Mouse (Mus musculus) forebrain, postnatal 0 days (tissue): ENCODE data around the gene Syk. TPM values are rescaled to one million over a fixed set of nuclear protein-coding genes. Genes with fewer than 3 reads are reported as not detected.

Experiments used
- ATAC-seq: fragments of 200-750 bp; cut with Nextera tagmentation; 2 replicates; pipeline ENCODE4 v1.8.0; 2017; ENCODE audit warnings: mild to moderate bottlenecking, moderate library complexity
- DNase-seq: peaks from one replicate; pipeline ENCODE4 v3.0.0-alpha.2; 2015
- H3K27ac ChIP-seq: fragments of 300-500 bp; sonication (generic); 2 replicates; pipeline ENCODE4 v1.5.1; 2014; ENCODE audit warnings: low read depth, mild to moderate bottlenecking, antibody characterized with exemption, low read length, moderate library complexity, mixed read lengths
- H3K27me3 ChIP-seq: fragments of 300-500 bp; sonication (generic); 2 replicates; pipeline ENCODE4 v1.6.1; 2014; ENCODE audit warnings: mild to moderate bottlenecking, low read length, mixed read lengths; ENCODE audit not compliant: insufficient read depth
- H3K36me3 ChIP-seq: fragments of 300-500 bp; sonication (generic); 2 replicates; pipeline ENCODE4 v1.6.1; 2014; ENCODE audit warnings: mild to moderate bottlenecking, moderate library complexity; ENCODE audit not compliant: insufficient read depth
- H3K4me1 ChIP-seq: fragments of 300-500 bp; sonication (generic); 2 replicates; pipeline ENCODE4 v1.6.1; 2014; ENCODE audit warnings: antibody characterized with exemption; ENCODE audit not compliant: insufficient read depth
- H3K4me2 ChIP-seq: fragments of 300-500 bp; sonication (generic); 2 replicates; pipeline ENCODE4 v1.6.1; 2014; ENCODE audit warnings: low read depth, mild to moderate bottlenecking, moderate library complexity
- H3K4me3 ChIP-seq: fragments of 300-500 bp; sonication (generic); 2 replicates; pipeline ENCODE4 v1.5.1; 2014; ENCODE audit warnings: low read depth, low read length, mixed read lengths
- H3K9ac ChIP-seq: fragments of 300-500 bp; sonication (generic); 2 replicates; pipeline ENCODE4 v1.6.1; 2014; ENCODE audit warnings: mild to moderate bottlenecking
- H3K9me3 ChIP-seq: fragments of 300-500 bp; sonication (generic); 2 replicates; pipeline ENCODE4 v1.6.1; 2016; ENCODE audit warnings: low read length
- CTCF ChIP-seq: sonication (generic); IDR thresholded peaks from 2 replicates; pipeline ENCODE4 v1.5.1; 2016; ENCODE audit warnings: antibody characterized with exemption, control low read depth, low read depth
- WGBS: fragments of 180-500 bp; shearing (Covaris S2); extraction: QIAGEN DNeasy Blood & Tissue Kit; methylation state at CpG from one replicate; pipeline ENCODE4 v1.1.7; 2014; 5-methylcytosine and 5-hydroxymethylcytosine counted together
- polyA plus RNA-seq: library from polyadenylated mRNA; unstranded; fragments of >200 nt; fragmentation: Nextera tagmentation; extraction: Ambion mirVana; gene quantifications from 2 replicates; pipeline ENCODE4 v1.2.1, GENCODE M21; 2015
- total RNA-seq: library from RNA; depleted of rRNA; stranded (reverse); fragments of >200 nt; gene quantifications from 2 replicates; pipeline ENCODE4 v1.2.3, GENCODE M21; 2014

Gene Syk
- total and polyA plus RNA-seq, 2 experiments from 2014 or later, result 1.6 to 4.5 TPM

- TF ChIP-seq CTCF, result no peak
- Histone ChIP-seq H3K36me3 (no peaks in the 10 kb centered on the region), H3K9ac (no peak overlapping the region), H3K4me2 (no peak overlapping the region), H3K4me1 (no peaks in the 10 kb centered on the region), H3K4me3 (no peak overlapping the region), H3K27ac (no peak overlapping the region), H3K9me3 (no peaks in the 10 kb centered on the region), H3K27me3 (no peaks in the 10 kb centered on the region)
- ATAC-seq, result no peak
- no peak for DNase-seq
- WGBS, result 35% methylated on average over 8 of the region's 8 CpGs
Observed at GRCm38 (mm10) chr13:52569194-52569769, 13.7 kb upstream of the Syk start.

GRCm38 (mm10) chr13:52570276-52570675, 12.7 kb upstream of the Syk start:
- H3K27me3 ChIP-seq, result no peaks in the 10 kb centered on the region
- ATAC-seq (no peak), DNase-seq (no peak)
- H3K36me3 ChIP-seq, result no peaks in the 10 kb centered on the region
- 92% methylated on average over 9 of the region's 9 CpGs for WGBS
- H3K4me2 ChIP-seq, result no peak overlapping the region
- H3K4me3 ChIP-seq, result no peak overlapping the region
- H3K27ac ChIP-seq, result no peak overlapping the region
- TF ChIP-seq CTCF, result no peak
- H3K4me1 ChIP-seq, result no peaks in the 10 kb centered on the region
- no peaks in the 10 kb centered on the region for H3K9me3 ChIP-seq
- H3K9ac ChIP-seq, result no peak overlapping the region

GRCm38 (mm10) chr13:52571591-52572384, 11.2 kb upstream of the Syk start:
- no peaks in the 10 kb centered on the region for H3K4me1 ChIP-seq
- WGBS, result 82% methylated on average over 11 of the region's 11 CpGs
- ATAC-seq (no peak), DNase-seq (no peak)
- H3K27ac ChIP-seq, result no peak overlapping the region
- no peaks in the 10 kb centered on the region for H3K9me3 ChIP-seq
- no peak overlapping the region for H3K4me2 ChIP-seq
- H3K4me3 ChIP-seq, result no peak overlapping the region
- no peak for TF ChIP-seq CTCF
- H3K36me3 ChIP-seq, result no peaks in the 10 kb centered on the region
- no peak overlapping the region for H3K9ac ChIP-seq
- no peaks in the 10 kb centered on the region for H3K27me3 ChIP-seq

GRCm38 (mm10) chr13:52572451-52573446, 10.2 kb upstream of the Syk start:
- no peak for TF ChIP-seq CTCF
- DNase-seq, result no peak
- Histone ChIP-seq H3K4me3 (no peak overlapping the region), H3K9ac (no peak overlapping the region), H3K4me1 (no peaks in the 10 kb centered on the region), H3K36me3 (no peaks in the 10 kb centered on the region), H3K9me3 (no peaks in the 10 kb centered on the region), H3K27me3 (no peaks in the 10 kb centered on the region), H3K27ac (no peak overlapping the region), H3K4me2 (no peak overlapping the region)
- no peak for ATAC-seq
- 79% methylated on average over 9 of the region's 9 CpGs for WGBS

- ATAC-seq (no peak), DNase-seq (no peak)
- no peak for TF ChIP-seq CTCF
- no peak overlapping the region for H3K9ac ChIP-seq
- WGBS, result 85% methylated on average over 2 of the region's 2 CpGs
- no peaks in the 10 kb centered on the region for H3K4me1 ChIP-seq
- no peaks in the 10 kb centered on the region for H3K27me3 ChIP-seq
- no peak overlapping the region for H3K27ac ChIP-seq
- H3K9me3 ChIP-seq, result no peaks in the 10 kb centered on the region
- H3K36me3 ChIP-seq, result no peaks in the 10 kb centered on the region
- no peak overlapping the region for H3K4me3 ChIP-seq
- H3K4me2 ChIP-seq, result no peak overlapping the region
Observed at GRCm38 (mm10) chr13:52574311-52574710, 8.7 kb upstream of the Syk start.

GRCm38 (mm10) chr13:52575483-52575882, 7.5 kb upstream of the Syk start:
- Histone ChIP-seq H3K4me1 (no peaks in the 10 kb centered on the region), H3K9me3 (no peaks in the 10 kb centered on the region), H3K4me2 (no peak overlapping the region), H3K4me3 (no peak overlapping the region), H3K27ac (no peak overlapping the region), H3K36me3 (no peaks in the 10 kb centered on the region), H3K9ac (no peak overlapping the region), H3K27me3 (no peaks in the 10 kb centered on the region)
- ATAC-seq, result no peak
- whole genome bisulfite sequencing, result 83% methylated on average over 6 of the region's 6 CpGs
- no peak for TF ChIP-seq CTCF
- no peak for DNase-seq
